Mouse (Mus musculus) lung, postnatal 0 days (tissue): Measurements from ENCODE around the gene Fzd2. TPM values are rescaled to one million over a fixed set of nuclear protein-coding genes. Genes with fewer than 3 reads are reported as not detected.
A peak's percentile ranks its signal among the peaks of the same experiment; 100 is the strongest.

Experiments used
- ATAC-seq: fragments of 200-750 bp; cut with Nextera tagmentation; 2 replicates; pipeline ENCODE4 v1.8.0; 2017; ENCODE audit warnings: moderate library complexity
- DNase-seq: peaks from one replicate; pipeline ENCODE4 v3.0.0-alpha.2; 2016; ENCODE audit warnings: low spot score
- H3K27ac ChIP-seq: fragments of 300-500 bp; sonication (generic); 2 replicates; pipeline ENCODE4 v1.5.1; 2014; ENCODE audit warnings: antibody characterized with exemption, mild to moderate bottlenecking, low read length, mixed read lengths
- H3K27me3 ChIP-seq: fragments of 300-500 bp; sonication (generic); replicated peaks from 2 replicates; pipeline ENCODE4 v1.6.1; 2014; ENCODE audit warnings: low read length, mixed read lengths; ENCODE audit not compliant: insufficient read depth
- H3K36me3 ChIP-seq: fragments of 300-500 bp; sonication (generic); 2 replicates; pipeline ENCODE4 v1.6.1; 2014; ENCODE audit warnings: low read length, mixed read lengths; ENCODE audit not compliant: insufficient read depth
- H3K4me1 ChIP-seq: fragments of 300-500 bp; sonication (generic); 2 replicates; pipeline ENCODE4 v1.6.1; 2014; ENCODE audit warnings: antibody characterized with exemption, low read depth, low read length, mixed read lengths; ENCODE audit not compliant: insufficient read depth
- H3K4me2 ChIP-seq: fragments of 300-500 bp; sonication (generic); replicated peaks from 2 replicates; pipeline ENCODE4 v1.6.1; 2014; ENCODE audit warnings: low read depth, mild to moderate bottlenecking, low read length, moderate library complexity, mixed read lengths
- H3K4me3 ChIP-seq: fragments of 300-500 bp; sonication (generic); 2 replicates; pipeline ENCODE4 v1.5.1; 2014; ENCODE audit warnings: low read depth, low read length
- H3K9ac ChIP-seq: fragments of 300-500 bp; sonication (generic); replicated peaks from 2 replicates; pipeline ENCODE4 v1.6.1; 2014; ENCODE audit warnings: low read depth, mild to moderate bottlenecking
- H3K9me3 ChIP-seq: fragments of 300-500 bp; sonication (generic); 2 replicates; pipeline ENCODE4 v1.6.1; 2016; ENCODE audit warnings: low read length, mixed read lengths
- CTCF ChIP-seq: IDR thresholded peaks from 2 replicates; pipeline ENCODE4 v1.5.1; 2016; ENCODE audit warnings: antibody characterized with exemption, mild to moderate bottlenecking
- EP300 ChIP-seq: IDR thresholded peaks from 2 replicates; pipeline ENCODE4 v1.6.1; 2016; ENCODE audit warnings: antibody characterized with exemption, mild to moderate bottlenecking, control low read depth
- WGBS: fragments of 180-500 bp; shearing (Covaris S2); extraction: QIAGEN DNeasy Blood & Tissue Kit; methylation state at CpG from one replicate; pipeline ENCODE4 v1.1.7; 2014; 5-methylcytosine and 5-hydroxymethylcytosine counted together
- polyA plus RNA-seq: library from polyadenylated mRNA; unstranded; fragments of >200 nt; fragmentation: Nextera tagmentation; extraction: Ambion mirVana; gene quantifications from 2 replicates; pipeline ENCODE4 v1.2.1, GENCODE M21; 2015

Gene Fzd2
- polyA plus RNA-seq, 1 experiment from 2014 or later = 19.6 TPM

- TF ChIP-seq CTCF = peak; percentile 90
- TF ChIP-seq EP300 = no peak
- H3K4me1 ChIP-seq = no peaks in the 10 kb centered on the region
- WGBS = 12% methylated on average over 18 of the region's 18 CpGs
These were observed 31.1 kb upstream of the Fzd2 start for GRCm38 (mm10) chr11:102572866-102573663.

GRCm38 (mm10) chr11:102575034-102575433, 29.2 kb upstream of the Fzd2 start:
- Histone ChIP-seq H3K4me1 (0 out of 2 replicates have a peak, but pooled peaks cover 4% of the 10 kb centered on the region), H3K27me3 (no peaks in the 10 kb centered on the region), H3K27ac (no peak overlapping the region), H3K9me3 (no peaks in the 10 kb centered on the region), H3K9ac (no peak overlapping the region), H3K4me2 (no peak overlapping the region), H3K4me3 (no peak overlapping the region), H3K36me3 (no peaks in the 10 kb centered on the region)
- TF ChIP-seq CTCF (no peak), EP300 (no peak)
- WGBS = 81% methylated on average over 1 of the region's 1 CpGs
- ATAC-seq = no peak
- no peak for DNase-seq

More at GRCm38 (mm10) chr11:102572866-102573663, 31.1 kb upstream of the Fzd2 start:
- H3K4me2 ChIP-seq = peak overlapping the region; percentile 73
- peak overlapping the region; percentile 29; the same call in 1 of the 2 replicates for H3K9ac ChIP-seq
- H3K4me3 ChIP-seq = peak overlapping the region; percentile 51
- no peaks in the 10 kb centered on the region for H3K9me3 ChIP-seq
- ATAC-seq (peak; percentile 80), DNase-seq (peak; percentile 91)
- no peak overlapping the region for H3K27ac ChIP-seq
- no peaks in the 10 kb centered on the region for H3K27me3 ChIP-seq
- no peaks in the 10 kb centered on the region for H3K36me3 ChIP-seq

DNA sequence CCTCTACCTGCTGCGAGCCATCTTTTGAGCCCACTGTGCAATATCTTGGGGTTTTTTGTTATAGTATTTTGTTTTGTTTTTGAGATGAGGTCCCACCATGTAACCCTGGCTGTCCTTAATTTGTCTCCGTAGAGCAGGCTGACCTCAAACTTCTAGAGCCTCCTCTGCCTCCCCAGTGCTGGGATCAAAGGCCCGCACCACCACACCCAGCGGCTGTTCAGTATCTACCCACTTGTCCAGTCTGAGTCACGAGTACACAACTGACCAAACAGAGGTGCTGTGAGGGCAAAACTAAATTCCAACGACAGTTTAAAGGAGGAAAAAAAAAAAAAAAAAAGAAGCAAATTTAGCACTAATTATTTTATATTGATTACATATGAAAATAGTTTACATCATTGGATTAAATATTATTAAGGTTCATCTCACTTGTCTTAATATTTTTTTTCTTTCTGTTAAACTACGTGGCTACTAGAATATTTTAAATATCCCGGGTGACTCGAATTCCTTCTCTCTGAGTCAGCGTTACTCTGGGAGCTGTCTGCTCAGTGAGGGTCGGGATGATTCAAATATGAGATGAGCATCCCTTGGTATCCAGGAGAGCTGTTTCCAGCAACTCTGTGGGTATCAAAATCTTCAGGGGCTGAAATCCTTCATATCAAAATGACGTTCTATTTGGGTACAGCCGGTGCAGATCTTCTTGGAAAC, 28.0 kb upstream of the Fzd2 start:
- 0 out of 2 replicates have a peak, but pooled peaks cover 4% of the 10 kb centered on the region for H3K4me1 ChIP-seq
- no peaks in the 10 kb centered on the region for H3K27me3 ChIP-seq
- H3K27ac ChIP-seq = no peak overlapping the region
- H3K4me2 ChIP-seq = no peak overlapping the region
- 41% methylated on average over 13 of the region's 13 CpGs for WGBS
- H3K9ac ChIP-seq = no peak overlapping the region
- no peaks in the 10 kb centered on the region for H3K9me3 ChIP-seq
- no peaks in the 10 kb centered on the region for H3K36me3 ChIP-seq
- DNase-seq = peak; percentile 57
- TF ChIP-seq CTCF (no peak), EP300 (no peak)
- H3K4me3 ChIP-seq = no peak overlapping the region
- ATAC-seq = peak; percentile 34; the same call in 1 of the 2 replicates

- Histone ChIP-seq H3K36me3 (no peaks in the 10 kb centered on the region), H3K4me2 (peak overlapping the region; percentile 60), H3K4me1 (peaks cover 15% of the 10 kb centered on the region; the same call in 1 of the 2 replicates), H3K4me3 (peak overlapping the region; percentile 35), H3K27ac (peak overlapping the region; percentile 91), H3K9me3 (no peaks in the 10 kb centered on the region), H3K9ac (peak overlapping the region; percentile 43), H3K27me3 (no peaks in the 10 kb centered on the region)
- ATAC-seq = peak; percentile 79
- WGBS = 5% methylated on average over 27 of the region's 27 CpGs
- DNase-seq = peak; percentile 94
- no peak for TF ChIP-seq EP300
- peak; percentile 99 for TF ChIP-seq CTCF
These were observed 25.7 kb upstream of the Fzd2 start for GRCm38 (mm10) chr11:102578341-102579118.

GRCm38 (mm10) chr11:102579165-102580033, 24.8 kb upstream of the Fzd2 start, which contains the start of gene Gm11627:
Gene Gm11627 (minus strand): TSS chr11:102579461.
- peak within 1 kb of the TSS; percentile 35 for H3K4me3 ChIP-seq
- H3K9ac ChIP-seq = peak within 1 kb of the TSS; percentile 43
- no peaks in the 10 kb centered on the region for H3K9me3 ChIP-seq
- WGBS = 14% methylated on average over 21 of the region's 23 CpGs
- peak within 1 kb of the TSS; percentile 60 for H3K4me2 ChIP-seq
- H3K27ac ChIP-seq = peak within 1 kb of the TSS; percentile 91
- H3K36me3 ChIP-seq = no peaks in the 10 kb centered on the region
- no peak for DNase-seq
- H3K27me3 ChIP-seq = no peaks in the 10 kb centered on the region
- TF ChIP-seq CTCF (no peak), EP300 (no peak)
- peaks cover 15% of the 10 kb centered on the region; the same call in 1 of the 2 replicates for H3K4me1 ChIP-seq
- peak; percentile 57 for ATAC-seq
